Mouse (Mus musculus) hindbrain, embryonic 13.5 days (tissue): ENCODE measurements around the gene Trib3. TPM values are rescaled to one million over a fixed set of nuclear protein-coding genes. Genes with fewer than 3 reads are reported as not detected.

Experiments used
- ATAC-seq: fragments of 200-750 bp; cut with Nextera tagmentation; 2 replicates; pipeline ENCODE4 v1.8.0; 2017; ENCODE audit warnings: moderate TSS enrichment; ENCODE audit not compliant: low FRiP score
- H3K27ac ChIP-seq: fragments of 300-500 bp; sonication (generic); 2 replicates; pipeline ENCODE4 v1.5.1; 2015; ENCODE audit warnings: inconsistent platforms, mild to moderate bottlenecking, moderate library complexity
- H3K27me3 ChIP-seq: fragments of 300-500 bp; sonication (generic); 2 replicates; pipeline ENCODE4 v1.6.1; 2015; ENCODE audit warnings: mild to moderate bottlenecking, inconsistent platforms
- H3K36me3 ChIP-seq: fragments of 300-500 bp; sonication (generic); 2 replicates; pipeline ENCODE4 v1.6.1; 2015; ENCODE audit warnings: mild to moderate bottlenecking, inconsistent platforms
- H3K4me1 ChIP-seq: fragments of 300-500 bp; sonication (generic); replicated peaks from 2 replicates; pipeline ENCODE4 v1.6.1; 2015; ENCODE audit warnings: inconsistent platforms
- H3K4me2 ChIP-seq: fragments of 300-500 bp; sonication (generic); 2 replicates; pipeline ENCODE4 v1.6.1; 2015; ENCODE audit warnings: inconsistent platforms, mild to moderate bottlenecking, moderate library complexity
- H3K4me3 ChIP-seq: fragments of 300-500 bp; sonication (generic); 2 replicates; pipeline ENCODE4 v1.5.1; 2015; ENCODE audit warnings: mild to moderate bottlenecking, inconsistent platforms
- H3K9ac ChIP-seq: fragments of 300-500 bp; sonication (generic); 2 replicates; pipeline ENCODE4 v1.6.1; 2015; ENCODE audit warnings: mild to moderate bottlenecking, inconsistent platforms
- H3K9me3 ChIP-seq: fragments of 300-500 bp; sonication (generic); 2 replicates; pipeline ENCODE4 v1.6.1; 2016; ENCODE audit warnings: inconsistent platforms
- WGBS: fragments of 180-500 bp; shearing (Covaris S2); methylation state at CpG from one replicate; pipeline ENCODE4 v1.1.7; 2015; 5-methylcytosine and 5-hydroxymethylcytosine counted together
- polyA plus RNA-seq: library from polyadenylated mRNA; unstranded; fragments of >200 nt; fragmentation: Nextera tagmentation; extraction: Ambion mirVana; gene quantifications from 2 replicates; pipeline ENCODE4 v1.2.1, GENCODE M21; 2015

Gene Trib3
- polyA plus RNA-seq, 1 experiment from 2014 or later, result 0.97 TPM

- no peaks in the 10 kb centered on the region for H3K27me3 ChIP-seq
- H3K4me1 ChIP-seq, result peaks cover 22% of the 10 kb centered on the region
- no peak overlapping the region for H3K4me3 ChIP-seq
- WGBS, result 94% methylated on average over 13 of the region's 13 CpGs
- H3K4me2 ChIP-seq, result no peak overlapping the region
- peaks cover 86% of the 10 kb centered on the region for H3K36me3 ChIP-seq
- H3K9me3 ChIP-seq, result no peaks in the 10 kb centered on the region
- no peak overlapping the region for H3K9ac ChIP-seq
- ATAC-seq, result no peak
- H3K27ac ChIP-seq, result no peak overlapping the region
These were observed 17.7 kb downstream of the Trib3 start for GRCm38 (mm10) chr2:152326157-152326556.

GRCm38 (mm10) chr2:152324842-152325241, 19.0 kb downstream of the Trib3 start:
- Histone ChIP-seq H3K4me3 (no peak overlapping the region), H3K36me3 (peaks cover 96% of the 10 kb centered on the region), H3K9me3 (no peaks in the 10 kb centered on the region), H3K27ac (no peak overlapping the region), H3K27me3 (no peaks in the 10 kb centered on the region), H3K9ac (no peak overlapping the region), H3K4me1 (peaks cover 9% of the 10 kb centered on the region), H3K4me2 (no peak overlapping the region)
- 97% methylated on average over 3 of the region's 3 CpGs for WGBS
- no peak for ATAC-seq

- Histone ChIP-seq H3K9me3 (no peaks in the 10 kb centered on the region), H3K4me2 (no peak overlapping the region), H3K27me3 (no peaks in the 10 kb centered on the region), H3K9ac (no peak overlapping the region), H3K36me3 (peaks cover 99% of the 10 kb centered on the region), H3K4me3 (no peak overlapping the region), H3K27ac (no peak overlapping the region), H3K4me1 (0 out of 2 replicates have a peak, but pooled peaks cover 2% of the 10 kb centered on the region)
- no peak for ATAC-seq
- WGBS, result 96% methylated on average over 14 of the region's 14 CpGs
These were observed 19.9 kb downstream of the Trib3 start for GRCm38 (mm10) chr2:152323971-152324370.

- H3K27ac ChIP-seq, result no peak overlapping the region
- H3K36me3 ChIP-seq, result peaks cover 100% of the 10 kb centered on the region
- no peak overlapping the region for H3K4me2 ChIP-seq
- H3K9ac ChIP-seq, result no peak overlapping the region
- H3K9me3 ChIP-seq, result no peaks in the 10 kb centered on the region
- H3K4me3 ChIP-seq, result no peak overlapping the region
- no peaks in the 10 kb centered on the region for H3K27me3 ChIP-seq
- ATAC-seq, result no peak
- WGBS, result 90% methylated on average over 6 of the region's 6 CpGs
- H3K4me1 ChIP-seq, result no peaks in the 10 kb centered on the region
These were observed 21.6 kb downstream of the Trib3 start for GRCm38 (mm10) chr2:152322198-152322597.

- no peaks in the 10 kb centered on the region for H3K27me3 ChIP-seq
- H3K4me1 ChIP-seq, result no peaks in the 10 kb centered on the region
- no peak overlapping the region for H3K4me2 ChIP-seq
- no peak overlapping the region for H3K27ac ChIP-seq
- no peak for ATAC-seq
- peaks cover 100% of the 10 kb centered on the region for H3K36me3 ChIP-seq
- WGBS, result 87% methylated on average over 5 of the region's 5 CpGs
- H3K4me3 ChIP-seq, result no peak overlapping the region
- no peak overlapping the region for H3K9ac ChIP-seq
- no peaks in the 10 kb centered on the region for H3K9me3 ChIP-seq
These were observed 22.3 kb downstream of the Trib3 start for GRCm38 (mm10) chr2:152321558-152321957.

GRCm38 (mm10) chr2:152317054-152317453, 26.8 kb downstream of the Trib3 start:
- no peaks in the 10 kb centered on the region for H3K4me1 ChIP-seq
- no peak for ATAC-seq
- no peak overlapping the region for H3K27ac ChIP-seq
- no peak overlapping the region for H3K4me2 ChIP-seq
- no peak overlapping the region for H3K9ac ChIP-seq
- H3K27me3 ChIP-seq, result no peaks in the 10 kb centered on the region
- WGBS, result 91% methylated on average over 6 of the region's 6 CpGs
- H3K36me3 ChIP-seq, result peaks cover 99% of the 10 kb centered on the region
- H3K9me3 ChIP-seq, result no peaks in the 10 kb centered on the region
- H3K4me3 ChIP-seq, result no peak overlapping the region

GRCm38 (mm10) chr2:152313926-152314325, 29.9 kb downstream of the Trib3 start:
- no peak for ATAC-seq
- H3K36me3 ChIP-seq, result peaks cover 99% of the 10 kb centered on the region
- no peak overlapping the region for H3K9ac ChIP-seq
- H3K4me1 ChIP-seq, result no peaks in the 10 kb centered on the region
- no peaks in the 10 kb centered on the region for H3K9me3 ChIP-seq
- 91% methylated on average over 6 of the region's 6 CpGs for WGBS
- no peaks in the 10 kb centered on the region for H3K27me3 ChIP-seq
- H3K27ac ChIP-seq, result no peak overlapping the region
- no peak overlapping the region for H3K4me3 ChIP-seq
- H3K4me2 ChIP-seq, result no peak overlapping the region

- Histone ChIP-seq H3K9me3 (no peaks in the 10 kb centered on the region), H3K27ac (no peak overlapping the region), H3K4me1 (no peaks in the 10 kb centered on the region), H3K4me2 (no peak overlapping the region), H3K9ac (no peak overlapping the region), H3K4me3 (no peak overlapping the region), H3K36me3 (peaks cover 99% of the 10 kb centered on the region), H3K27me3 (no peaks in the 10 kb centered on the region)
- ATAC-seq, result no peak
- 85% methylated on average over 7 of the region's 7 CpGs for WGBS
These were observed 30.8 kb downstream of the Trib3 start for GRCm38 (mm10) chr2:152312996-152313395.

GRCm38 (mm10) chr2:152307186-152307585, 36.6 kb downstream of the Trib3 start:
- Histone ChIP-seq H3K4me2 (no peak overlapping the region), H3K4me1 (no peaks in the 10 kb centered on the region), H3K9ac (no peak overlapping the region), H3K4me3 (no peak overlapping the region), H3K36me3 (peaks cover 97% of the 10 kb centered on the region), H3K9me3 (no peaks in the 10 kb centered on the region), H3K27me3 (no peaks in the 10 kb centered on the region), H3K27ac (no peak overlapping the region)
- whole genome bisulfite sequencing, result 95% methylated on average over 3 of the region's 3 CpGs
- ATAC-seq, result no peak

- WGBS, result over 99% methylated on average over 6 of the region's 6 CpGs
These were observed 38.4 kb downstream of the Trib3 start for GRCm38 (mm10) chr2:152305480-152305879.

GRCm38 (mm10) chr2:152303781-152304180, 40.1 kb downstream of the Trib3 start:
- Histone ChIP-seq H3K9ac (no peak overlapping the region), H3K27me3 (no peaks in the 10 kb centered on the region), H3K36me3 (peaks cover 68% of the 10 kb centered on the region), H3K9me3 (no peaks in the 10 kb centered on the region), H3K4me2 (no peak overlapping the region), H3K27ac (no peak overlapping the region), H3K4me1 (no peaks in the 10 kb centered on the region), H3K4me3 (no peak overlapping the region)
- no peak for ATAC-seq
- WGBS, result 68% methylated on average over 5 of the region's 5 CpGs

More at GRCm38 (mm10) chr2:152305480-152305879, 38.4 kb downstream of the Trib3 start:
- Histone ChIP-seq H3K9me3 (no peaks in the 10 kb centered on the region), H3K27ac (no peak overlapping the region), H3K36me3 (peaks cover 85% of the 10 kb centered on the region), H3K4me3 (no peak overlapping the region), H3K27me3 (no peaks in the 10 kb centered on the region), H3K4me2 (no peak overlapping the region), H3K4me1 (no peaks in the 10 kb centered on the region), H3K9ac (no peak overlapping the region)
- no peak for ATAC-seq

GRCm38 (mm10) chr2:152302862-152303261, 41.0 kb downstream of the Trib3 start:
- Histone ChIP-seq H3K4me3 (no peak overlapping the region), H3K36me3 (peaks cover 59% of the 10 kb centered on the region)
- no peak for ATAC-seq

GRCm38 (mm10) chr2:152294541-152294940, 49.3 kb downstream of the Trib3 start:
- 44% methylated on average over 5 of the region's 5 CpGs for WGBS
- no peak for ATAC-seq
- Histone ChIP-seq H3K36me3 (no peaks in the 10 kb centered on the region), H3K9ac (peak overlapping the region; percentile 94), H3K4me3 (peak overlapping the region; percentile 90), H3K4me2 (peak overlapping the region; percentile 83), H3K27ac (no peak overlapping the region), H3K9me3 (no peaks in the 10 kb centered on the region), H3K4me1 (peaks cover 39% of the 10 kb centered on the region), H3K27me3 (no peaks in the 10 kb centered on the region)

More at GRCm38 (mm10) chr2:152302862-152303261, 41.0 kb downstream of the Trib3 start:
- H3K9me3 ChIP-seq, result no peaks in the 10 kb centered on the region
- WGBS, result 85% methylated on average over 2 of the region's 2 CpGs
- H3K9ac ChIP-seq, result no peak overlapping the region
- no peaks in the 10 kb centered on the region for H3K27me3 ChIP-seq
- no peak overlapping the region for H3K27ac ChIP-seq
- no peaks in the 10 kb centered on the region for H3K4me1 ChIP-seq
- no peak overlapping the region for H3K4me2 ChIP-seq
